Mouse (Mus musculus) MEL (cell line): Measurements from ENCODE around the gene Plekhm3.

ENCODE experiments used
- GABPA ChIP-seq: IDR thresholded peaks from 2 replicates; pipeline ENCODE4 v1.6.1; 2012; ENCODE audit warnings: low read depth, mild to moderate bottlenecking, inconsistent platforms, low read length, improper control_type of control experiment, moderate library complexity
- MAFK ChIP-seq: IDR thresholded peaks from 2 replicates; pipeline ENCODE4 v1.6.1; 2011; ENCODE audit warnings: low read depth, mild to moderate bottlenecking, low read length, improper control_type of control experiment, borderline replicate concordance
- POLR2A ChIP-seq, 2 experiments: IDR thresholded peaks; 2 replicates each; pipeline ENCODE4 v1.6.1; 2011 to 2012; ENCODE audit warnings: low read length in 2 of 2, mild to moderate bottlenecking in 2 of 2, control low read depth in 1 of 2, improper control_type of control experiment in 1 of 2, low read depth in 1 of 2, moderate library complexity in 1 of 2; ENCODE audit not compliant: control insufficient read depth in 1 of 2, insufficient read depth in 1 of 2, poor library complexity in 1 of 2
- RAD21 ChIP-seq: IDR thresholded peaks from 2 replicates; pipeline ENCODE4 v1.6.1; 2011; ENCODE audit warnings: mild to moderate bottlenecking, low read depth, low read length, improper control_type of control experiment
- ZKSCAN1 ChIP-seq: IDR thresholded peaks from 2 replicates; pipeline ENCODE4 v1.6.1; 2012; ENCODE audit warnings: low read depth, mild to moderate bottlenecking, inconsistent platforms, low read length, improper control_type of control experiment, moderate library complexity

- no peak for TF ChIP-seq GABPA
- TF ChIP-seq MAFK: no peak
- TF ChIP-seq POLR2A (IDR thresholded peaks at IDR 0.05; ENCODE audit: control insufficient read depth in 1 of 2, insufficient read depth in 1 of 2, low read depth in 1 of 2, low read length in 2 of 2, poor library complexity in 1 of 2): no peak
- no peak for TF ChIP-seq RAD21
- TF ChIP-seq ZKSCAN1: no peak
Measured at GRCm38 (mm10) chr1:64817709-64818108, 138.9 kb downstream of the Plekhm3 start.
